Mouse (Mus musculus) liver, adult 2 months (tissue): ENCODE data around the gene Upf1. TPM values are rescaled to one million over a fixed set of nuclear protein-coding genes. Genes with fewer than 3 reads are reported as not detected.
A peak's percentile ranks its signal among the peaks of the same experiment; 100 is the strongest.

Experiments used
- DNase-seq: peaks from one replicate; pipeline ENCODE4 v3.0.0-alpha.2; 2011; ENCODE audit warnings: low read depth, low spot score; ENCODE audit errors: extremely low read depth
- H3K27ac ChIP-seq: fragments of 200-500 bp; replicated peaks from 2 replicates; pipeline ENCODE4 v1.5.1; 2012; ENCODE audit warnings: low read depth, mild to moderate bottlenecking, control low read depth, inconsistent platforms, low read length; ENCODE audit not compliant: insufficient read depth
- H3K27me3 ChIP-seq: fragments of 200-500 bp; 2 replicates; pipeline ENCODE4 v1.6.1; 2012; ENCODE audit warnings: mild to moderate bottlenecking, moderate library complexity, low read length, inconsistent platforms; ENCODE audit not compliant: control insufficient read depth, insufficient read depth
- H3K36me3 ChIP-seq: fragments of 200-500 bp; 2 replicates; pipeline ENCODE4 v1.6.1; 2012; ENCODE audit warnings: low read length, inconsistent platforms; ENCODE audit not compliant: control insufficient read depth, insufficient read depth
- H3K4me1 ChIP-seq: fragments of 200-500 bp; 2 replicates; pipeline ENCODE4 v1.6.1; 2011; ENCODE audit warnings: low read length; ENCODE audit not compliant: control insufficient read depth, insufficient read depth
- H3K4me3 ChIP-seq: fragments of 200-500 bp; 2 replicates; pipeline ENCODE4 v1.5.1; 2011; ENCODE audit warnings: low read depth, mild to moderate bottlenecking, control low read depth, low read length, moderate library complexity; ENCODE audit not compliant: insufficient read depth
- H3K79me2 ChIP-seq: fragments of 200-500 bp; 2 replicates; pipeline ENCODE4 v1.6.1; 2012; ENCODE audit warnings: inconsistent platforms, mild to moderate bottlenecking, low read length, moderate library complexity; ENCODE audit not compliant: control insufficient read depth, insufficient read depth
- H3K9ac ChIP-seq: fragments of 200-500 bp; 2 replicates; pipeline ENCODE4 v1.6.1; 2012; ENCODE audit warnings: low read depth, mild to moderate bottlenecking, control low read depth, inconsistent platforms, low read length
- CTCF ChIP-seq: fragments of 200-500 bp; IDR thresholded peaks from 2 replicates; pipeline ENCODE4 v1.5.1; 2011; ENCODE audit warnings: low read depth, low read length, control low read depth
- POLR2A ChIP-seq: fragments of 200-500 bp; IDR thresholded peaks from 2 replicates; pipeline ENCODE4 v1.6.1; 2011; ENCODE audit warnings: low read length, control low read depth; ENCODE audit not compliant: insufficient read depth; ENCODE audit errors: extremely low read depth
- WGBS: fragments of 180-500 bp; shearing (Covaris S2); methylation state at CpG from one replicate; pipeline ENCODE4 v1.1.7; 2018; 5-methylcytosine and 5-hydroxymethylcytosine counted together
- polyA plus RNA-seq: library from polyadenylated mRNA; depleted of rRNA; stranded (reverse); fragments of >200 nt; gene quantifications from 2 replicates; pipeline ENCODE4 v1.2.3, GENCODE M21; 2012
- total RNA-seq: library from RNA; depleted of rRNA; stranded (reverse); fragments of >200 nt; gene quantifications from 2 replicates; pipeline ENCODE4 v1.2.3, GENCODE M21; 2014

Gene Upf1
- total and polyA plus RNA-seq, 2 experiments, result 19.0 to 22.3 TPM

GRCm38 (mm10) chr8:70393087-70393486, 40.0 kb upstream of the Upf1 start:
- Histone ChIP-seq H3K79me2 (no peaks in the 10 kb centered on the region), H3K36me3 (no peaks in the 10 kb centered on the region), H3K4me1 (peaks cover 4% of the 10 kb centered on the region; the same call in 1 of the 2 replicates), H3K27ac (no peak overlapping the region), H3K9ac (no peak overlapping the region), H3K27me3 (no peaks in the 10 kb centered on the region), H3K4me3 (no peak overlapping the region)
- WGBS, result 94% methylated on average over 5 of the region's 5 CpGs
- DNase-seq, result no peak
- no peak for TF ChIP-seq POLR2A
- no peak for TF ChIP-seq CTCF

DNA sequence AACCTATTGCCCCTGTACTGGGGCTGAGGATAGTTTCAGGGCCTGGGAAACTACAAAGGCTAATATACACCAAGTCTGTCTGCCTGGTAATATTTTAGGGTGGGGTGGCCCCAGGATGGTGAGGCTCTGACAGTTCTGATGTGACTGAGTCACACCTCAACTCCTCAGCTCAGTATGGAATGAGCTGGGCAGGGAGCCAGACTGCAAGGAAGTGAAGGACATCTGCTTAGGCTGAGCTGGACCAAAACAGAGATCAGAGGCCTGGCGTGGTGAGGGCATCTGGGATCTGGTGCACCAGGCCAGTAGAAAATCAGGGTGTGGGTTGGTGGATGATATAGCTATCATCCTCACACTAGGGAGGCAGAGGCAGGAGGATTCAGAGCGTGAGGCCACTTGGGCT, 36.6 kb upstream of the Upf1 start:
- H3K79me2 ChIP-seq, result no peaks in the 10 kb centered on the region
- H3K4me3 ChIP-seq, result no peak overlapping the region
- no peak overlapping the region for H3K9ac ChIP-seq
- DNase-seq, result no peak
- no peaks in the 10 kb centered on the region for H3K36me3 ChIP-seq
- no peak for TF ChIP-seq POLR2A
- no peak for TF ChIP-seq CTCF
- WGBS, result 88% methylated on average over 2 of the region's 2 CpGs
- H3K27me3 ChIP-seq, result no peaks in the 10 kb centered on the region
- no peaks in the 10 kb centered on the region for H3K4me1 ChIP-seq
- no peak overlapping the region for H3K27ac ChIP-seq

DNA sequence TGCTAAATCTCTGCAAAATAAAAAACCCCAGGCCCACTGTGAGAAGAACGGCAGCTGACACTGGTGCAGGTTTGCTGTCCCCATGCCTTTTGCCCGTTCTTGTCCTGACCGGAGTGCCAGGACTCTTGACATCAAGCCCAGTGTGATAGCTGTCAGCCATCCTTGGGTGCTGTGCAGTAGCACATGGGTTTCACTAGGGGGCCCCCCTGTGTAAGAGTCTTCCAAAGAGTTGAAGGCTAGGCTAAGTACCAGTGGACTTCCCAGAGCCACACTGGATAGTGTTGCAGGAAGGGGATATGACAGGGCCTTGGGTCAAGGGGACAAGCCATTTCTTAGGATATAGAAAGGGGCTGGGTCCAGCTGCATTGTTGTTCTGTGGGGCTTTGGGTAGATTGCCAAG, 30.2 kb upstream of the Upf1 start:
- TF ChIP-seq POLR2A (no peak), CTCF (peak; percentile 78)
- WGBS, result 14% methylated on average over 3 of the region's 3 CpGs
- Histone ChIP-seq H3K9ac (no peak overlapping the region), H3K27me3 (no peaks in the 10 kb centered on the region), H3K4me3 (no peak overlapping the region), H3K4me1 (no peaks in the 10 kb centered on the region; the same call in 1 of the 2 replicates), H3K27ac (no peak overlapping the region), H3K79me2 (no peaks in the 10 kb centered on the region), H3K36me3 (no peaks in the 10 kb centered on the region)
- DNase-seq, result peak; percentile 74

- H3K4me3 ChIP-seq, result no peak overlapping the region
- no peaks in the 10 kb centered on the region; the same call in 1 of the 2 replicates for H3K4me1 ChIP-seq
- no peak overlapping the region for H3K9ac ChIP-seq
- no peaks in the 10 kb centered on the region for H3K79me2 ChIP-seq
- WGBS, result 84% methylated on average over 12 of the region's 12 CpGs
- TF ChIP-seq CTCF (no peak), POLR2A (no peak)
- DNase-seq, result no peak
- no peaks in the 10 kb centered on the region for H3K36me3 ChIP-seq
- H3K27ac ChIP-seq, result no peak overlapping the region
- peaks cover 15% of the 10 kb centered on the region for H3K27me3 ChIP-seq
Measured at GRCm38 (mm10) chr8:70380069-70380468, 27.0 kb upstream of the Upf1 start.

- Histone ChIP-seq H3K27ac (no peak overlapping the region), H3K27me3 (peaks cover 34% of the 10 kb centered on the region), H3K4me3 (no peak overlapping the region), H3K79me2 (no peaks in the 10 kb centered on the region), H3K4me1 (no peaks in the 10 kb centered on the region), H3K36me3 (no peaks in the 10 kb centered on the region), H3K9ac (no peak overlapping the region)
- WGBS, result 25% methylated on average over 15 of the region's 15 CpGs
- DNase-seq, result no peak
- no peak for TF ChIP-seq CTCF
- TF ChIP-seq POLR2A, result no peak
Measured at GRCm38 (mm10) chr8:70377049-70377448, 24.0 kb upstream of the Upf1 start.

- DNase-seq, result no peak
- peaks cover 34% of the 10 kb centered on the region for H3K27me3 ChIP-seq
- H3K4me3 ChIP-seq, result no peak overlapping the region
Measured at GRCm38 (mm10) chr8:70376275-70376741, 23.2 kb upstream of the Upf1 start.

More at GRCm38 (mm10) chr8:70376275-70376741, 23.2 kb upstream of the Upf1 start:
- H3K27ac ChIP-seq, result no peak overlapping the region
- H3K9ac ChIP-seq, result no peak overlapping the region
- H3K36me3 ChIP-seq, result no peaks in the 10 kb centered on the region
- TF ChIP-seq CTCF (no peak), POLR2A (no peak)
- WGBS, result 8% methylated on average over 37 of the region's 37 CpGs
- H3K79me2 ChIP-seq, result no peaks in the 10 kb centered on the region
- H3K4me1 ChIP-seq, result no peaks in the 10 kb centered on the region
